Mouse (Mus musculus) E14TG2a.4 (cell line): ENCODE results near the gene Acaa1b.

Source experiments
- H3K27me3 ChIP-seq: 2 replicates; pipeline ENCODE4 v1.6.1; 2014; ENCODE audit warnings: low read length, control low read depth; ENCODE audit not compliant: insufficient read depth
- H3K36me3 ChIP-seq: 2 replicates; pipeline ENCODE4 v1.6.1; 2014; ENCODE audit warnings: low read length, control low read depth; ENCODE audit not compliant: insufficient read depth
- H3K4me1 ChIP-seq: replicated peaks from 2 replicates; pipeline ENCODE4 v1.6.1; 2014; ENCODE audit warnings: low read depth, low read length, control low read depth
- H3K4me3 ChIP-seq: replicated peaks from 2 replicates; pipeline ENCODE4 v1.5.1; 2014; ENCODE audit warnings: mild to moderate bottlenecking, low read length
- H3K9me3 ChIP-seq: 2 replicates; pipeline ENCODE4 v1.6.1; 2014; ENCODE audit warnings: low read length, control low read depth
- CTCF ChIP-seq: conservative IDR thresholded peaks from 2 replicates; pipeline ENCODE4 v1.5.1; 2014; ENCODE audit warnings: low read length
- NANOG ChIP-seq: IDR thresholded peaks from 2 replicates; pipeline ENCODE4 v1.6.1; 2014; ENCODE audit warnings: borderline replicate concordance, low read length, mixed read lengths
- POU5F1 ChIP-seq: IDR thresholded peaks from 2 replicates; pipeline ENCODE4 v1.6.1; 2014; ENCODE audit warnings: low read length, borderline replicate concordance

The Acaa1b gene

GRCm38 (mm10) chr9:119156278-119157201 is at the start of gene Acaa1b:
Gene Acaa1b, minus strand, starts transcription at chr9:119157093.
- H3K36me3 ChIP-seq, result no peaks in the 10 kb centered on the region
- H3K4me3 ChIP-seq, result peak within 1 kb of the TSS; percentile 82
- TF ChIP-seq NANOG (no peak), CTCF (peak; percentile 48)
- peaks cover 62% of the 10 kb centered on the region for H3K27me3 ChIP-seq
- H3K9me3 ChIP-seq, result no peaks in the 10 kb centered on the region
- H3K4me1 ChIP-seq, result peaks cover 7% of the 10 kb centered on the region; the same call in 1 of the 2 replicates

- H3K9me3 ChIP-seq, result peaks cover 65% of the 10 kb centered on the region
- H3K4me3 ChIP-seq, result no peak overlapping the region
- TF ChIP-seq POU5F1 (no peak), NANOG (no peak)
Measured at GRCm38 (mm10) chr9:119206666-119207065, 49.8 kb upstream of the Acaa1b start.

GRCm38 (mm10) chr9:119205756-119206155 is 48.9 kb upstream of the Acaa1b start:
- H3K27me3 ChIP-seq, result no peaks in the 10 kb centered on the region
- no peaks in the 10 kb centered on the region for H3K36me3 ChIP-seq
- no peak overlapping the region for H3K4me3 ChIP-seq
- H3K9me3 ChIP-seq, result peaks cover 57% of the 10 kb centered on the region
- no peaks in the 10 kb centered on the region for H3K4me1 ChIP-seq
- TF ChIP-seq POU5F1 (no peak), CTCF (no peak), NANOG (no peak)

More at GRCm38 (mm10) chr9:119206666-119207065, 49.8 kb upstream of the Acaa1b start:
- no peaks in the 10 kb centered on the region for H3K4me1 ChIP-seq
- no peaks in the 10 kb centered on the region for H3K27me3 ChIP-seq
- H3K36me3 ChIP-seq, result no peaks in the 10 kb centered on the region

GRCm38 (mm10) chr9:119203617-119204016 is 46.7 kb upstream of the Acaa1b start:
- TF ChIP-seq NANOG, result no peak
- no peak for TF ChIP-seq POU5F1
- TF ChIP-seq CTCF, result no peak
- Histone ChIP-seq H3K4me1 (no peaks in the 10 kb centered on the region), H3K4me3 (no peak overlapping the region), H3K36me3 (no peaks in the 10 kb centered on the region), H3K27me3 (no peaks in the 10 kb centered on the region), H3K9me3 (peaks cover 48% of the 10 kb centered on the region)

GRCm38 (mm10) chr9:119201653-119202052 is 44.8 kb upstream of the Acaa1b start:
- Histone ChIP-seq H3K4me1 (no peaks in the 10 kb centered on the region), H3K9me3 (peaks cover 39% of the 10 kb centered on the region), H3K27me3 (no peaks in the 10 kb centered on the region), H3K4me3 (no peak overlapping the region), H3K36me3 (no peaks in the 10 kb centered on the region)
- no peak for TF ChIP-seq POU5F1

- H3K36me3 ChIP-seq, result no peaks in the 10 kb centered on the region
- TF ChIP-seq POU5F1 (no peak), NANOG (no peak), CTCF (no peak)
- H3K4me3 ChIP-seq, result no peak overlapping the region
- H3K27me3 ChIP-seq, result no peaks in the 10 kb centered on the region
- H3K9me3 ChIP-seq, result peaks cover 15% of the 10 kb centered on the region
- no peaks in the 10 kb centered on the region for H3K4me1 ChIP-seq
Measured at GRCm38 (mm10) chr9:119199151-119199861, 42.4 kb upstream of the Acaa1b start.

GRCm38 (mm10) chr9:119192202-119192990 is 35.5 kb upstream of the Acaa1b start:
- Histone ChIP-seq H3K36me3 (no peaks in the 10 kb centered on the region), H3K27me3 (no peaks in the 10 kb centered on the region; the same call in 1 of the 2 replicates), H3K4me1 (no peaks in the 10 kb centered on the region; the same call in 1 of the 2 replicates), H3K4me3 (no peak overlapping the region), H3K9me3 (no peaks in the 10 kb centered on the region)
- TF ChIP-seq POU5F1 (no peak), CTCF (peak; percentile 84)

- Histone ChIP-seq H3K36me3 (no peaks in the 10 kb centered on the region), H3K4me1 (no peaks in the 10 kb centered on the region), H3K27me3 (no peaks in the 10 kb centered on the region), H3K4me3 (no peak overlapping the region), H3K9me3 (no peaks in the 10 kb centered on the region)
- TF ChIP-seq POU5F1, result no peak
- no peak for TF ChIP-seq CTCF
- no peak for TF ChIP-seq NANOG
Measured at GRCm38 (mm10) chr9:119181241-119181728, 24.4 kb upstream of the Acaa1b start.
